Mouse (Mus musculus): ENCODE data around the gene Cmc2. TPM values are rescaled to one million over a fixed set of nuclear protein-coding genes. Genes with fewer than 3 reads are reported as not detected.

Cmc2 gene
- total RNA-seq, 4 experiments from 2014 or later, result 11.8 to 13.6 (median 13.1) TPM

DNA sequence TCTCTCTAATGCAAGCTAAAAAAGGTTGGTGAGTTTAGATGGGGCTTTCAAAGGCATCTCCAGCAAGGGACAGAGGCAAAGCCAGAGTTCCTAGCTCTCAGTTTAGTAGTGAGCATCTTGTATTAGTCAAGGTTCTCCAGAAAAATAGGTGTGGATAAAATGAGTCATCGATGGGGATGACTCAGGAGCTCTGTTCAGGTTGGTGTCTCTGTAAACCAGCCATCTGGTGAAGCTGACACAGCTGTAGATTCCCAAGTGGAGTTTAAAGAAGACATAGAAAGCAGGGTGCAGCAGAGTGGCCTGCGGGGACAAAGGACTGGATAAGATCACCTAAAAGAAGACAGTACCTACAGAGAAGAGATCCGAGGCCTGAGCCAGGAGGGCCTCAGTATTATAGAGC is 73.2 kb downstream of the Cmc2 start:
- no peak for DNase-seq (ENCODE audit: low spot score in 2 of 2)

DNA sequence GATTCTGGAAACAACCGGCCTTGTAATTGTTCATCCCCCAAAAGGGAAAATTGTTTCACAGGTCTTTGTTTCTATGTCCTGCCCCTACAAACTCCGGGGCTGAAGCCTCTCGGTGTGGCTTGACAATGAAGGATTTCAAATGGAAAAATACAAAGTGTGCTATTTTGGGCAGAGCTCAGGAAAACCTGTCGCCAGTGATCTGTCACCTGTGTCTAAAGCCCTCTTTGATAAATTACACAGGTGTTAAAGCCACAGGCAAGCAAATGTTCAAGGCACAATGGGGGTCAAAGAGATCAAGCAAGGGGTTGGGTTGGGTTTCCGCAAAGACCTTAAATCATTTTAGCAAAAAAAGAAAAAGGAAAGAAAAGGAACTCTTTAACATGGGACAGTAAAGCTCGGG is 78.6 kb downstream of the Cmc2 start:
- no peak for DNase-seq (ENCODE audit: low spot score in 2 of 2)

Other genes starting within 250 kb of the Cmc2 start
- 10 to 100 TPM in 1 of 4 experiments, 1 to 10 TPM in 3; 9.2 to 10.3 (median 9.5) TPM for gene Cdyl2, start 188.5 kb downstream of the Cmc2 start, total RNA-seq (2022)
- 1 to 10 TPM; 1.1 to 1.9 (median 1.6) TPM for gene Cenpn, start 275 bp upstream of the Cmc2 start, total RNA-seq (2022)
- 10 to 100 TPM; 44.4 to 47.7 (median 45.2) TPM for gene Atmin, start 21.9 kb upstream of the Cmc2 start, total RNA-seq (2022)
- 10 to 100 TPM in 1 of 4 experiments, 1 to 10 TPM in 3; 7.3 to 10.6 (median 8.6) TPM for gene 1700030J22Rik, start 57.5 kb upstream of the Cmc2 start, total RNA-seq (2022)
- 10 to 100 TPM; 46.0 to 53.2 (median 48.7) TPM for gene Gcsh, start 72.1 kb upstream of the Cmc2 start, total RNA-seq (2022)
- under 1 TPM in 3 of 4 experiments, not detected in 1; 0.06 to 0.27 (median 0.11) TPM for gene Pkd1l2, start 161.0 kb upstream of the Cmc2 start, total RNA-seq (2022)
- under 1 TPM in 3 of 4 experiments, not detected in 1; 0.14 to 0.47 (median 0.20) TPM for gene Bco1, start 174.4 kb upstream of the Cmc2 start, total RNA-seq (2022)
- gene Gan, start 236.7 kb upstream of the Cmc2 start, total RNA-seq (2022), result 10 to 100 TPM; 18.1 to 20.3 (median 19.0) TPM